Mouse (Mus musculus) forebrain, embryonic 12.5 days (tissue): Measurements from ENCODE around the gene Gm27027. TPM values are rescaled to one million over a fixed set of nuclear protein-coding genes. Genes with fewer than 3 reads are reported as not detected.
A peak's percentile ranks its signal among the peaks of the same experiment; 100 is the strongest.

Experiments
- ATAC-seq: fragments of 200-750 bp; cut with Nextera tagmentation; 2 replicates; pipeline ENCODE4 v1.8.0; 2017; ENCODE audit warnings: moderate TSS enrichment; ENCODE audit not compliant: low FRiP score
- H3K27ac ChIP-seq: fragments of 300-500 bp; sonication (generic); 2 replicates; pipeline ENCODE4 v1.5.1; 2016; ENCODE audit warnings: mild to moderate bottlenecking
- H3K27me3 ChIP-seq: fragments of 300-500 bp; sonication (generic); 2 replicates; pipeline ENCODE4 v1.6.1; 2016; ENCODE audit warnings: mild to moderate bottlenecking
- H3K36me3 ChIP-seq: fragments of 300-500 bp; sonication (generic); replicated peaks from 2 replicates; pipeline ENCODE4 v1.6.1; 2016; ENCODE audit warnings: mild to moderate bottlenecking
- H3K4me1 ChIP-seq: fragments of 300-500 bp; sonication (generic); 2 replicates; pipeline ENCODE4 v1.6.1; 2016
- H3K4me2 ChIP-seq: fragments of 300-500 bp; sonication (generic); 2 replicates; pipeline ENCODE4 v1.6.1; 2016; ENCODE audit warnings: mild to moderate bottlenecking, moderate library complexity
- H3K4me3 ChIP-seq: fragments of 300-500 bp; sonication (generic); replicated peaks from 2 replicates; pipeline ENCODE4 v1.5.1; 2016; ENCODE audit warnings: mild to moderate bottlenecking
- H3K9ac ChIP-seq: fragments of 300-500 bp; sonication (generic); 2 replicates; pipeline ENCODE4 v1.6.1; 2016; ENCODE audit warnings: mild to moderate bottlenecking
- H3K9me3 ChIP-seq: fragments of 300-500 bp; sonication (generic); 2 replicates; pipeline ENCODE4 v1.6.1; 2016
- WGBS: fragments of 180-500 bp; shearing (Covaris S2); methylation state at CpG from one replicate; pipeline ENCODE4 v1.1.7; 2016; 5-methylcytosine and 5-hydroxymethylcytosine counted together
- polyA plus RNA-seq: library from polyadenylated mRNA; unstranded; fragments of >200 nt; fragmentation: Nextera tagmentation; extraction: Ambion mirVana; gene quantifications from 2 replicates; pipeline ENCODE4 v1.2.1, GENCODE M21; 2016

Gene Gm27027
- not detected in 2 replicates for polyA plus RNA-seq

DNA sequence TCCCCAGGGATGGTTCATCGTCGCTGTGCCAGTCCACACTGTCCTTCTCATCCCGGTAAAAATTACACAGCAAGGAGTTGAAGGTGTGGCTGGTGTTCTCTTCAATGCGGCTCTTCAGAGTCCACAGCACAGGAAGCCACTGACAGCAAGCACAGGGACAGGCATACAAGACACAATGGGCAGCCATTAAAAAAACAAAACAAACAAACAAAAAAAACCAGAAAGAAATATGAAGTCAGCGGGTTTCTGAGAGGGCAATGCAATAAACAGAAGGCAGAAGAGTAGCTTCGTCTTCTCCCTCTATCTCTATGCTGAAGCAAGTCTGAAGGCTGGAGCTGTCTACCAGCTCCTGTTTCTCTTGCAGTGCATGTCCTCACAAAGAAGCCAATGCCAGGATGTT lies at the start of gene Gm27027:
TSS of gene Gm27027 (minus strand) at position 101 of the 400 bp plus-strand sequence.
- no peak for ATAC-seq
- Histone ChIP-seq H3K4me1 (peaks cover 14% of the 10 kb centered on the region), H3K4me2 (no peak within 1 kb of the TSS), H3K27me3 (no peaks in the 10 kb centered on the region), H3K9ac (no peak within 1 kb of the TSS), H3K9me3 (no peaks in the 10 kb centered on the region), H3K4me3 (no peak within 1 kb of the TSS), H3K36me3 (peaks cover 65% of the 10 kb centered on the region), H3K27ac (no peak within 1 kb of the TSS)
- WGBS: 92% methylated on average over 6 of the region's 6 CpGs

DNA sequence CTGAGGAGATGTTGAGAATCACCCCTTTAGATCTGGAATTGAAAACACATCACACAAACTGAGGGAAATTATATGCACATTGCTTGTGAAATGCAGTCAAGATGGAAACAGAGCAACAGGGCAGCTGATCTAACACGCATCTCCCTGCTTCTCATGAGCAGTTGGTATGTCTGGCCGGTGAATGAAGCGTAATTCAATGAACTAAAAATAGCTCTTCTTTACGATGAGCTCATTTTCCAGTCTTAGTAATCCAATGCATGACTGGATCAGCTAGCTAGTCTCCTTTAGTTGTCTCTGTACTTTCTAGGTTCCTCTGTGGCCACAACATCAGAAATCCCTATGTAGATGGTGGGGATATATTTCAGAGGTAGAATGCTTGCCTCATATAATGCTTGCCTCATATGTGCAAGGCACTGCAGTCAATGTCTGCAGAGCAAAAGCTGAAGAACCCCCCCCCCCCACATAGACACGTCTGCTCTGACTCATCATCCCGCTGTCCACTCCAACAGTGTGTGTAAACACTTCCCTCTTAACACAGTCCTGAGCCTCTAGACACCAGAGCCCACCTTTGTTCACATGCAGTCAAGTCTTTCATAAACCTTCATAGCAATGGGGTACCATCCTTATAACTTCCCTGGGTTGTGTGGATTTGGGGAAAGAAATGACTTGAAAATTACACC lies 49.4 kb upstream of the Gm27027 start:
- H3K9me3 ChIP-seq: no peaks in the 10 kb centered on the region
- H3K27me3 ChIP-seq: no peaks in the 10 kb centered on the region
- H3K27ac ChIP-seq: 0 out of 2 replicates have a peak overlapping the region, but pooled peaks have one; percentile 25
- H3K4me1 ChIP-seq: peaks cover 44% of the 10 kb centered on the region
- no peak for ATAC-seq
- peaks cover 3% of the 10 kb centered on the region; the same call in 1 of the 2 replicates for H3K36me3 ChIP-seq
- no peak overlapping the region for H3K4me2 ChIP-seq
- no peak overlapping the region for H3K4me3 ChIP-seq
- 69% methylated on average over 6 of the region's 6 CpGs for WGBS
- H3K9ac ChIP-seq: no peak overlapping the region

- no peaks in the 10 kb centered on the region for H3K27me3 ChIP-seq
- H3K4me2 ChIP-seq: no peak overlapping the region
- peak overlapping the region; percentile 53; the same call in 1 of the 2 replicates for H3K27ac ChIP-seq
- H3K9me3 ChIP-seq: no peaks in the 10 kb centered on the region
- H3K4me3 ChIP-seq: no peak overlapping the region
- H3K9ac ChIP-seq: no peak overlapping the region
- ATAC-seq: no peak
- WGBS: 72% methylated on average over 2 of the region's 2 CpGs
- peaks cover 34% of the 10 kb centered on the region for H3K4me1 ChIP-seq
- H3K36me3 ChIP-seq: peaks cover 3% of the 10 kb centered on the region; the same call in 1 of the 2 replicates
These were observed 48.0 kb upstream of the Gm27027 start for GRCm38 (mm10) chr2:94044174-94044573.

DNA sequence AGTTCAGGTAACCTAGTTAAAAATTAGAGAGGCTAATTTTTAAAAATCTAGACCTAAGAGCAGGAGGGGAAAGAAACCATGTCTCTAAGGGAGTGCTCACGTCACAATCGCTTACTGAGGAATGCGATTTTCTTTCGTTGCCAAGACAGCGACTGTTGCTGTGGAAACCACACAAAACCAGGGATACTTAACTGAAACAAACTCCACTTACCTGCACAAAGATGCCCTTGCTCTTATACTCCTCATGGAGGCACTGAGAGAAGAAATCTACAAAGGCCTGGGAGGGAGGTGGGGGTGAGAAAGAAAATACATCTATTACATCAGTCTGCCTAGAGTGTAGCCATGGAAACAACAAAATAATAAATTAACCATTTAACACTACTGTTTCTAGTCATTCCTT lies 47.5 kb upstream of the Gm27027 start:
- H3K4me1 ChIP-seq: peaks cover 29% of the 10 kb centered on the region

GRCm38 (mm10) chr2:94042461-94042860 lies 46.3 kb upstream of the Gm27027 start:
- Histone ChIP-seq H3K27me3 (no peaks in the 10 kb centered on the region), H3K9ac (no peak overlapping the region), H3K4me2 (no peak overlapping the region), H3K4me1 (peaks cover 23% of the 10 kb centered on the region), H3K4me3 (no peak overlapping the region), H3K36me3 (peaks cover 3% of the 10 kb centered on the region; the same call in 1 of the 2 replicates), H3K27ac (no peak overlapping the region), H3K9me3 (no peaks in the 10 kb centered on the region)
- no peak for ATAC-seq
- WGBS: 89% methylated on average over 3 of the region's 3 CpGs

More for the DNA sequence above, 47.5 kb upstream of the Gm27027 start:
- Histone ChIP-seq H3K4me2 (no peak overlapping the region), H3K27ac (no peak overlapping the region), H3K4me3 (no peak overlapping the region), H3K27me3 (no peaks in the 10 kb centered on the region), H3K9ac (no peak overlapping the region), H3K9me3 (no peaks in the 10 kb centered on the region), H3K36me3 (peaks cover 3% of the 10 kb centered on the region; the same call in 1 of the 2 replicates)
- WGBS: 28% methylated on average over 5 of the region's 5 CpGs
- peak; percentile 81 for ATAC-seq

- Histone ChIP-seq H3K27me3 (no peaks in the 10 kb centered on the region), H3K4me2 (no peak overlapping the region), H3K4me3 (no peak overlapping the region), H3K9me3 (no peaks in the 10 kb centered on the region), H3K36me3 (peaks cover 3% of the 10 kb centered on the region; the same call in 1 of the 2 replicates), H3K4me1 (peaks cover 23% of the 10 kb centered on the region), H3K27ac (no peak overlapping the region), H3K9ac (no peak overlapping the region)
- ATAC-seq: no peak
- WGBS: 92% methylated on average over 5 of the region's 5 CpGs
These were observed 44.4 kb upstream of the Gm27027 start for GRCm38 (mm10) chr2:94040391-94041125.

DNA sequence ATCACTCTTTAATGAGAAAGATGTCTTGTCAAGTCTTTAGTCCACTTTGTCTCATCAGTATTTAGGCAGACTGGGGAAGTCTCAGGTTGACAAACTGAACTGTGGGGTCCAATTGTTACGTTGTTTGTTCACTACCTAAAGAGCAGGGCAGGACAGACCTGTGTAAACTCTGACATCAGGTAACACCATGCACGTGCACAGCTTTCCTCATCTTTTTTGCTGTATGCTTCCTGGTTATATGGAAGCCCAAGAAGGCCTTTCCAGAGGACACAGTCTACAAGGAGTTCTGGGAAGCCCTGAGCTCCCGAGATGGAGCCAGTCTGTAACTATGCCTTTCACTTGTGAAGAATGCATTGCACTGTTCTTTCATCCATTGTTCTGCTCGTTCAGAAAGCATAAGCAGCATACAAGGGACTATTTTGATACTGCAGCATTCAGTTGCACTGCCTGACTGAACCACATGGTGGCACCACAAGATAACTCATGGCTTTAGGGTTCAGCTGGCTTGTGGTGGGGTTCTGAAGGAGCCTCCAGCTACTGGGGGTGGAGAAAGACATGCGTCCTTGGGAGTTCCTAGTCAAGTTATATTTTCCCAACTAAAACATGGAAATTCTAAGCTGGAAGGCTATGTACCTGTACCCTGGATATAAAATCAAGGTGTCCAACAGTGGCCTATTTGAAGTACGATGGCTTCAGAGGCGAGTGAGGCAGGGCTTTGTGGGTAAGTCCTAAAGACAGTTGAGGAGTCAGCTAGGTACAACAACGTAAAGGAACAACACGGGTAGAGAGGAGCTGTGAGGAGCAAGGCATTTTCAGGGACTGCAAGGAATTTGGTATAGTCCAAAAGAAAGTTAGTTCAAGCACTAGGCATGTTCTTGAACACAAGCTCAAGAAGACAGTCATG lies 39.5 kb upstream of the Gm27027 start:
- Histone ChIP-seq H3K9ac (no peak overlapping the region), H3K36me3 (peaks cover 15% of the 10 kb centered on the region), H3K27me3 (no peaks in the 10 kb centered on the region), H3K4me1 (no peaks in the 10 kb centered on the region), H3K9me3 (no peaks in the 10 kb centered on the region), H3K4me3 (no peak overlapping the region), H3K27ac (no peak overlapping the region), H3K4me2 (no peak overlapping the region)
- 65% methylated on average over 9 of the region's 9 CpGs for WGBS
- peak; percentile 53 for ATAC-seq

GRCm38 (mm10) chr2:94030602-94031001 lies 34.4 kb upstream of the Gm27027 start:
- H3K4me2 ChIP-seq: no peak overlapping the region
- H3K4me3 ChIP-seq: no peak overlapping the region
- H3K27ac ChIP-seq: no peak overlapping the region
- no peaks in the 10 kb centered on the region for H3K9me3 ChIP-seq
- H3K36me3 ChIP-seq: peaks cover 15% of the 10 kb centered on the region
- H3K27me3 ChIP-seq: no peaks in the 10 kb centered on the region
- H3K4me1 ChIP-seq: no peaks in the 10 kb centered on the region
- no peak overlapping the region for H3K9ac ChIP-seq
- ATAC-seq: no peak

- Histone ChIP-seq H3K27ac (no peak overlapping the region), H3K9ac (no peak overlapping the region), H3K36me3 (no peaks in the 10 kb centered on the region), H3K4me1 (no peaks in the 10 kb centered on the region), H3K9me3 (no peaks in the 10 kb centered on the region), H3K27me3 (no peaks in the 10 kb centered on the region), H3K4me2 (no peak overlapping the region), H3K4me3 (no peak overlapping the region)
- no peak for ATAC-seq
- WGBS: 63% methylated on average over 6 of the region's 6 CpGs
These were observed 28.5 kb upstream of the Gm27027 start for GRCm38 (mm10) chr2:94024637-94025036.

DNA sequence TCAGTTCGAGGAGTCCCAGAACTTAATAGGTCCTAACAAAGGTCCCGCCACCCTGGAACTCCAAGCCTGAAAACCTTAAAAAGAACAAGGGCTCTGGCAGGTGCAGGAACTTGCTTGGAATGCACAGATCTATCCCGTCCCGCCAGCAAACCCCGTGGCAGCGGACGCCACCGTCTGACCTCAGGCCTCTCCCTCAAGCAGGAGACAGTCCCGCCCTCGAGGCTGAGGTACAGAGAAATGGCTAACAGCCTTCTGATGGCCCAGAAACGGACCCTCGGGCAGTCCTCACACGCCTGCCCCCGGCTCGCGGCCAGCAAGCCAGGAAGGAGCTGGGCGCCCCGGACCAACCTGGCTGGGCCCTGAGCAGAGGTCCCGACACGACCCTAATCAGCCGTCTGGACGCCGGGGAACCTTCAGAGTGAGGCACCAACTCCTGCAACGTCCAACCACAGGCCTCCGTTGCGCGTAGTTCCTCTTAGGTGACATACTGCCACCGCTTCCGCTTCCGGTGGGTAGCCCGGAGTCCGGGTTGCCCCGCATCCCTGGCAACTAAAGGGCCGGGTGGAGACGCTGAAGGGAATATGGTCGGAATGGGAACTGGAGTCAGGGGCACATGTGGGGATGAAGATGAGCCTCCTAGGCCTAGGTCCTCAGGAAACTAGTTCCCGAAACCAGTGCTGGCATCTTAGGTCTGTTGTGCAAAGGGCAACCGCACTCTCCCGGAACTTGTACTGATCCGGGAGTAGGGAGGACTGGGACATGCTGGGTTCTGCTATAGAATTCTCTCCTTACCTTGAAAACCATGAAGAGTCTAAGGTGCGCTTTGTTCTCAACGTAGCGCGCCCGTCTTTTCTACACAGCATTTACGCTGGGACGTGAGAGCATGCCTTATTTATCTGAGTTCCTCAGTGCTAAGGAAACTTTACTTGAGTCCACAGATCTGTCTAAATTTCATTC lies 14.5 kb upstream of the Gm27027 start, which contains the start of gene Alkbh3:
TSS of gene Alkbh3 (minus strand) at position 473 of the 957 bp plus-strand sequence.
- peaks cover 27% of the 10 kb centered on the region for H3K36me3 ChIP-seq
- H3K9ac ChIP-seq: peak within 1 kb of the TSS; percentile 62
- H3K4me2 ChIP-seq: peak within 1 kb of the TSS; percentile 93
- peak within 1 kb of the TSS; percentile 60 for H3K4me3 ChIP-seq
- no peak within 1 kb of the TSS for H3K27ac ChIP-seq
- WGBS: 7% methylated on average over 47 of the region's 47 CpGs
- H3K9me3 ChIP-seq: peaks cover 4% of the 10 kb centered on the region; the same call in 1 of the 2 replicates
- peaks cover 15% of the 10 kb centered on the region for H3K4me1 ChIP-seq
- ATAC-seq: peak; percentile 98
- no peaks in the 10 kb centered on the region for H3K27me3 ChIP-seq

- Histone ChIP-seq H3K4me3 (no peak overlapping the region), H3K36me3 (peaks cover 64% of the 10 kb centered on the region), H3K4me1 (no peaks in the 10 kb centered on the region), H3K27ac (no peak overlapping the region), H3K9me3 (no peaks in the 10 kb centered on the region), H3K27me3 (no peaks in the 10 kb centered on the region), H3K4me2 (no peak overlapping the region), H3K9ac (no peak overlapping the region)
- WGBS: 1% methylated on average over 2 of the region's 2 CpGs
- peak; percentile 70; the same call in 1 of the 2 replicates for ATAC-seq
These were observed 6.2 kb upstream of the Gm27027 start for GRCm38 (mm10) chr2:94002331-94002730.
